Mouse (Mus musculus) kidney, embryonic 16.5 days (tissue): ENCODE results near the gene Fgfbp1. TPM values are rescaled to one million over a fixed set of nuclear protein-coding genes. Genes with fewer than 3 reads are reported as not detected.

Experiments
- ATAC-seq: fragments of 200-750 bp; cut with Nextera tagmentation; 2 replicates; pipeline ENCODE4 v1.8.0; 2017; ENCODE audit warnings: moderate TSS enrichment; ENCODE audit not compliant: low FRiP score, low TSS enrichment
- H3K27ac ChIP-seq: fragments of 300-500 bp; sonication (generic); 2 replicates; pipeline ENCODE4 v1.5.1; 2014; ENCODE audit warnings: low read length
- H3K27me3 ChIP-seq: fragments of 300-500 bp; sonication (generic); 2 replicates; pipeline ENCODE4 v1.6.1; 2014; ENCODE audit warnings: low read length, control low read depth, mixed read lengths; ENCODE audit not compliant: insufficient read depth
- H3K36me3 ChIP-seq: fragments of 300-500 bp; sonication (generic); 2 replicates; pipeline ENCODE4 v1.6.1; 2014; ENCODE audit warnings: low read length, control low read depth, mixed read lengths; ENCODE audit not compliant: insufficient read depth
- H3K4me1 ChIP-seq: fragments of 300-500 bp; sonication (generic); 2 replicates; pipeline ENCODE4 v1.6.1; 2014; ENCODE audit warnings: low read length, control low read depth, mixed read lengths; ENCODE audit not compliant: insufficient read depth
- H3K4me2 ChIP-seq: fragments of 300-500 bp; sonication (generic); replicated peaks from 2 replicates; pipeline ENCODE4 v1.6.1; 2014; ENCODE audit warnings: low read depth, low read length
- H3K4me3 ChIP-seq: fragments of 300-500 bp; sonication (generic); 2 replicates; pipeline ENCODE4 v1.5.1; 2014; ENCODE audit warnings: mild to moderate bottlenecking, low read length
- H3K9ac ChIP-seq: fragments of 300-500 bp; sonication (generic); replicated peaks from 2 replicates; pipeline ENCODE4 v1.6.1; 2014; ENCODE audit warnings: low read length
- H3K9me3 ChIP-seq: fragments of 300-500 bp; sonication (generic); 2 replicates; pipeline ENCODE4 v1.6.1; 2016; ENCODE audit warnings: low read length, control low read depth
- WGBS: fragments of 180-500 bp; shearing (Covaris S2); extraction: QIAGEN DNeasy Blood & Tissue Kit; methylation state at CpG from one replicate; pipeline ENCODE4 v1.1.7; 2014; 5-methylcytosine and 5-hydroxymethylcytosine counted together
- polyA plus RNA-seq: library from polyadenylated mRNA; unstranded; fragments of >200 nt; fragmentation: Nextera tagmentation; extraction: Ambion mirVana; gene quantifications from 2 replicates; pipeline ENCODE4 v1.2.1, GENCODE M21; 2015

Gene Fgfbp1
- polyA plus RNA-seq, 1 experiment from 2014 or later: 7.2 TPM

- Histone ChIP-seq H3K9ac (no peak overlapping the region), H3K27me3 (no peaks in the 10 kb centered on the region), H3K4me3 (no peak overlapping the region), H3K4me2 (no peak overlapping the region), H3K9me3 (no peaks in the 10 kb centered on the region), H3K4me1 (peaks cover 11% of the 10 kb centered on the region), H3K27ac (peak overlapping the region; percentile 45; the same call in 1 of the 2 replicates), H3K36me3 (no peaks in the 10 kb centered on the region)
- peak; percentile 81; the same call in 1 of the 2 replicates for ATAC-seq
- WGBS: 24% methylated on average over 1 of the region's 1 CpGs
These were observed 4.6 kb downstream of the Fgfbp1 start for GRCm38 (mm10) chr5:43976821-43977561.

GRCm38 (mm10) chr5:43974166-43974565, 7.4 kb downstream of the Fgfbp1 start:
- Histone ChIP-seq H3K4me2 (no peak overlapping the region), H3K4me3 (no peak overlapping the region), H3K27me3 (no peaks in the 10 kb centered on the region), H3K4me1 (peaks cover 5% of the 10 kb centered on the region), H3K9me3 (no peaks in the 10 kb centered on the region), H3K36me3 (no peaks in the 10 kb centered on the region), H3K9ac (no peak overlapping the region), H3K27ac (no peak overlapping the region)
- ATAC-seq: no peak
- 85% methylated on average over 6 of the region's 6 CpGs for WGBS

- H3K4me3 ChIP-seq: no peak overlapping the region
- no peak for ATAC-seq
- H3K27me3 ChIP-seq: no peaks in the 10 kb centered on the region
- 57% methylated on average over 2 of the region's 2 CpGs for WGBS
- no peak overlapping the region for H3K27ac ChIP-seq
- H3K9me3 ChIP-seq: no peaks in the 10 kb centered on the region
- H3K9ac ChIP-seq: no peak overlapping the region
- H3K4me1 ChIP-seq: no peaks in the 10 kb centered on the region
- H3K36me3 ChIP-seq: no peaks in the 10 kb centered on the region
- no peak overlapping the region for H3K4me2 ChIP-seq
These were observed 10.4 kb downstream of the Fgfbp1 start for GRCm38 (mm10) chr5:43971156-43971555.

GRCm38 (mm10) chr5:43970532-43970931, 11.0 kb downstream of the Fgfbp1 start:
- H3K4me1 ChIP-seq: no peaks in the 10 kb centered on the region
- no peak overlapping the region for H3K4me2 ChIP-seq
- no peak overlapping the region for H3K9ac ChIP-seq
- ATAC-seq: no peak
- 83% methylated on average over 2 of the region's 2 CpGs for WGBS
- H3K27ac ChIP-seq: no peak overlapping the region
- no peaks in the 10 kb centered on the region for H3K9me3 ChIP-seq
- no peaks in the 10 kb centered on the region for H3K27me3 ChIP-seq
- no peaks in the 10 kb centered on the region for H3K36me3 ChIP-seq
- no peak overlapping the region for H3K4me3 ChIP-seq

- Histone ChIP-seq H3K27me3 (no peaks in the 10 kb centered on the region), H3K9ac (no peak overlapping the region), H3K9me3 (no peaks in the 10 kb centered on the region), H3K4me1 (no peaks in the 10 kb centered on the region), H3K27ac (no peak overlapping the region), H3K4me3 (no peak overlapping the region), H3K36me3 (no peaks in the 10 kb centered on the region), H3K4me2 (no peak overlapping the region)
- 64% methylated on average over 2 of the region's 2 CpGs for WGBS
- ATAC-seq: no peak
These were observed 12.9 kb downstream of the Fgfbp1 start for GRCm38 (mm10) chr5:43968634-43969033.

GRCm38 (mm10) chr5:43961056-43961455, 20.5 kb downstream of the Fgfbp1 start:
- Histone ChIP-seq H3K4me3 (no peak overlapping the region), H3K36me3 (no peaks in the 10 kb centered on the region), H3K4me1 (no peaks in the 10 kb centered on the region), H3K27me3 (no peaks in the 10 kb centered on the region), H3K9ac (no peak overlapping the region), H3K27ac (no peak overlapping the region), H3K4me2 (no peak overlapping the region), H3K9me3 (0 out of 2 replicates have a peak, but pooled peaks cover 2% of the 10 kb centered on the region)
- WGBS: 90% methylated on average over 3 of the region's 3 CpGs
- no peak for ATAC-seq

- ATAC-seq: no peak
- H3K4me3 ChIP-seq: no peak overlapping the region
- no peaks in the 10 kb centered on the region for H3K27me3 ChIP-seq
- H3K27ac ChIP-seq: no peak overlapping the region
- WGBS: 80% methylated on average over 3 of the region's 3 CpGs
- H3K9me3 ChIP-seq: 0 out of 2 replicates have a peak, but pooled peaks cover 2% of the 10 kb centered on the region
- no peaks in the 10 kb centered on the region for H3K4me1 ChIP-seq
- no peak overlapping the region for H3K4me2 ChIP-seq
- no peaks in the 10 kb centered on the region for H3K36me3 ChIP-seq
- H3K9ac ChIP-seq: no peak overlapping the region
These were observed 21.6 kb downstream of the Fgfbp1 start for GRCm38 (mm10) chr5:43959884-43960440.

GRCm38 (mm10) chr5:43953241-43953640, 28.3 kb downstream of the Fgfbp1 start:
- 83% methylated on average over 1 of the region's 1 CpGs for WGBS
- ATAC-seq: no peak
- no peak overlapping the region for H3K4me2 ChIP-seq

GRCm38 (mm10) chr5:43948748-43949275, 32.8 kb downstream of the Fgfbp1 start:
- peak overlapping the region; percentile 59 for H3K4me2 ChIP-seq
- peak; percentile 44; the same call in 1 of the 2 replicates for ATAC-seq
- peak overlapping the region; percentile 86 for H3K27ac ChIP-seq
- peak overlapping the region; percentile 38 for H3K4me3 ChIP-seq
- H3K27me3 ChIP-seq: no peaks in the 10 kb centered on the region
- peaks cover 25% of the 10 kb centered on the region for H3K4me1 ChIP-seq
- no peaks in the 10 kb centered on the region for H3K36me3 ChIP-seq
- 6% methylated on average over 8 of the region's 8 CpGs for WGBS
- H3K9ac ChIP-seq: peak overlapping the region; percentile 29; the same call in 1 of the 2 replicates
- H3K9me3 ChIP-seq: no peaks in the 10 kb centered on the region

More at GRCm38 (mm10) chr5:43953241-43953640, 28.3 kb downstream of the Fgfbp1 start:
- Histone ChIP-seq H3K27me3 (no peaks in the 10 kb centered on the region), H3K4me1 (peaks cover 12% of the 10 kb centered on the region), H3K27ac (no peak overlapping the region), H3K4me3 (no peak overlapping the region), H3K9ac (no peak overlapping the region), H3K9me3 (no peaks in the 10 kb centered on the region), H3K36me3 (no peaks in the 10 kb centered on the region)
